Mouse (Mus musculus): ENCODE results near the gene Clec2e. TPM values are rescaled to one million over a fixed set of nuclear protein-coding genes. Genes with fewer than 3 reads are reported as not detected.
"Not testable (repeated sequence)": the region's sequence is repeated elsewhere in the genome, so short reads cannot be mapped to it uniquely, and the experiment has no call there.

Gene Clec2e
- not detected in 2 replicates for polyA plus RNA-seq (2014; fragmentation: Nextera tagmentation; extraction: Ambion mirVana)

GRCm38 (mm10) chr6:129100794-129101193, at the start of gene Clec2e:
Gene Clec2e, minus strand, starts transcription at chr6:129100913.
- not testable (repeated sequence) for ATAC-seq (ENCODE audit: low read depth); H3K36me3 ChIP-seq (ENCODE audit: control insufficient read depth, insufficient read depth, low read length); H3K27me3 ChIP-seq (ENCODE audit: control insufficient read depth, insufficient read depth, low read length); H3K4me3 ChIP-seq (ENCODE audit: low read depth, low read length); H3K9me3 ChIP-seq (ENCODE audit: control insufficient read depth, low read length); H3K27ac ChIP-seq (ENCODE audit: low read depth, low read length); H3K4me1 ChIP-seq (ENCODE audit: control insufficient read depth, insufficient read depth, low read length); H3K4me2 ChIP-seq (ENCODE audit: low read depth, low read length); H3K9ac ChIP-seq (replicated peaks; ENCODE audit: low read depth, low read length)
- 82% methylated on average over 1 of the region's 1 CpGs for WGBS

DNA sequence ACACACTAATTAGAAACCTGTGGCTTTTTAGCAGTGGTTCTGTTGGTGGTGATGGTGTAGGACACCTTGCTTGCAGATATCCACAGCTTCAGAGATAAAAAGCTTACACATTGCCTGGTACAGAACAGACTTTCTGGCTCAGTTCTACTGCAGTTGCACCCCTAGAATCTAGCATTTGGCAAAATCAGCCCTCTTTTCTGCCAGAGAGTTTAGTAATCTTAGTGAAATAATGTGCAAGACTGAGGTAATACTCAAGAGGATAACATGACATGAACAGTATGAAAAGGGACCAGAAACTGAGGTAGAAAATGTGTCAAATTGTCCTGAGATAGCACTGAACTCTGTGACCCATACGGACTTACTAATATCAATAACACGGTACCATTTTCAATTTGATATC, 46.1 kb upstream of the Clec2e start:
- no peaks in the 10 kb centered on the region for H3K27me3 ChIP-seq (ENCODE audit: control insufficient read depth, insufficient read depth, low read length)
- no peak overlapping the region for H3K9ac ChIP-seq (replicated peaks; ENCODE audit: low read depth, low read length)
- H3K9me3 ChIP-seq (ENCODE audit: control insufficient read depth, low read length): no peaks in the 10 kb centered on the region
- no peaks in the 10 kb centered on the region for H3K36me3 ChIP-seq (ENCODE audit: control insufficient read depth, insufficient read depth, low read length)
- ATAC-seq (ENCODE audit: low read depth): no peak
- H3K4me1 ChIP-seq (ENCODE audit: control insufficient read depth, insufficient read depth, low read length): no peaks in the 10 kb centered on the region
- no peak overlapping the region for H3K4me2 ChIP-seq (ENCODE audit: low read depth, low read length)
- WGBS: 95% methylated on average over 2 of the region's 2 CpGs
- no peak overlapping the region for H3K27ac ChIP-seq (ENCODE audit: low read depth, low read length)
- H3K4me3 ChIP-seq (ENCODE audit: low read depth, low read length): no peak overlapping the region

GRCm38 (mm10) chr6:129132604-129133341, 32.1 kb upstream of the Clec2e start:
- Histone ChIP-seq H3K4me1 (ENCODE audit: control insufficient read depth, insufficient read depth, low read length) (no peaks in the 10 kb centered on the region), H3K27ac (ENCODE audit: low read depth, low read length) (no peak overlapping the region), H3K9me3 (ENCODE audit: control insufficient read depth, low read length) (no peaks in the 10 kb centered on the region), H3K27me3 (ENCODE audit: control insufficient read depth, insufficient read depth, low read length) (no peaks in the 10 kb centered on the region), H3K9ac (replicated peaks; ENCODE audit: low read depth, low read length) (no peak overlapping the region), H3K4me3 (ENCODE audit: low read depth, low read length) (no peak overlapping the region), H3K4me2 (ENCODE audit: low read depth, low read length) (no peak overlapping the region), H3K36me3 (ENCODE audit: control insufficient read depth, insufficient read depth, low read length) (no peaks in the 10 kb centered on the region)
- 70% methylated on average over 4 of the region's 4 CpGs for WGBS
- no peak for ATAC-seq (ENCODE audit: low read depth)

DNA sequence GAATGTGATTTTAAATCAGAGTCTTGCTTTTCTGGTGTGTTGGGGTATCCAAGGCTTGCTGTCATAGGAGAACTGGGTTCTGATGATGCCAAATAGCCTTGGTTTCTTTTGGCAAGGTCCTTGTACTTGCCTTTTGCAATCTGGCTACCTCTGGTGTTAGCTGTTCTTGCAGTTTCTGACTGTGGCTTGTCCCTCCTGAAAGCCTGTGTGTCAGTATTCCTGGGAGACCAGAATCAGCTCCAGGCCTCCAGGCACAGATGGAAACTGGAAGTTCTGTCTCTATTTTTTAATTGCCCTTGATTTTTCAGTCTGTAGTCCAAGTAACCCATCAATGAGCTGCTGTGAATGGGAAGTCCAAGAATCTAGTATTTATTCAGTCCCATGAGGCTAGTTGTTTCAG, 26.1 kb upstream of the Clec2e start:
- no peaks in the 10 kb centered on the region for H3K27me3 ChIP-seq (ENCODE audit: control insufficient read depth, insufficient read depth, low read length)
- no peak for ATAC-seq (ENCODE audit: low read depth)
- H3K9ac ChIP-seq (replicated peaks; ENCODE audit: low read depth, low read length): no peak overlapping the region
- H3K36me3 ChIP-seq (ENCODE audit: control insufficient read depth, insufficient read depth, low read length): no peaks in the 10 kb centered on the region
- no peaks in the 10 kb centered on the region for H3K4me1 ChIP-seq (ENCODE audit: control insufficient read depth, insufficient read depth, low read length)
- no peak overlapping the region for H3K27ac ChIP-seq (ENCODE audit: low read depth, low read length)
- no peaks in the 10 kb centered on the region for H3K9me3 ChIP-seq (ENCODE audit: control insufficient read depth, low read length)
- no peak overlapping the region for H3K4me3 ChIP-seq (ENCODE audit: low read depth, low read length)
- no peak overlapping the region for H3K4me2 ChIP-seq (ENCODE audit: low read depth, low read length)

GRCm38 (mm10) chr6:129124531-129124930, 23.8 kb upstream of the Clec2e start:
- ATAC-seq (ENCODE audit: low read depth): not testable (repeated sequence)

DNA sequence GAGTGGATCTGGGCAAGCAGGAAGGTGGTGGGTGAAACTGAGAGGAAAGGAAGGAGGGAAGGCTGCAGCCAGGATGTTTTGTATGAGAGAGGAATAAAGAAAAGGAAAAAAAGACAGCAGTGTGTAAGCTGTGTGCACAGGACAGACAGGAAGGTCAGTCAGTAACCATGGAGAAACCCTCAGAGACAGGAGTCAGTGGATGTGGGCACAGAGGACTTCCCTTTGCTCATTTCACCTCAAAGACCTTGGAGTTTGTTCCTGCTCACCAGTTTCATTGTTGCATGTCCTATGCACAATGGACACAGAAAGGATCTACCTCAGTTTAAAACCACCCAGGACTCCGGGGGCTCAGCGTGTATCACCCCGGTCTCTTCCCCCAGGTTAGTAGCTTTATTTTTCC, 15.5 kb upstream of the Clec2e start:
- no peak for ATAC-seq (ENCODE audit: low read depth)
- 96% methylated on average over 3 of the region's 3 CpGs for whole genome bisulfite sequencing
- no peaks in the 10 kb centered on the region for H3K9me3 ChIP-seq (ENCODE audit: control insufficient read depth, low read length)

More at GRCm38 (mm10) chr6:129124531-129124930, 23.8 kb upstream of the Clec2e start:
- H3K4me2 ChIP-seq (ENCODE audit: low read depth, low read length); H3K36me3 ChIP-seq (ENCODE audit: control insufficient read depth, insufficient read depth, low read length); H3K27me3 ChIP-seq (ENCODE audit: control insufficient read depth, insufficient read depth, low read length); H3K9ac ChIP-seq (replicated peaks; ENCODE audit: low read depth, low read length); H3K27ac ChIP-seq (ENCODE audit: low read depth, low read length); H3K9me3 ChIP-seq (ENCODE audit: control insufficient read depth, low read length); H3K4me3 ChIP-seq (ENCODE audit: low read depth, low read length); H3K4me1 ChIP-seq (ENCODE audit: control insufficient read depth, insufficient read depth, low read length): not testable (repeated sequence)

DNA sequence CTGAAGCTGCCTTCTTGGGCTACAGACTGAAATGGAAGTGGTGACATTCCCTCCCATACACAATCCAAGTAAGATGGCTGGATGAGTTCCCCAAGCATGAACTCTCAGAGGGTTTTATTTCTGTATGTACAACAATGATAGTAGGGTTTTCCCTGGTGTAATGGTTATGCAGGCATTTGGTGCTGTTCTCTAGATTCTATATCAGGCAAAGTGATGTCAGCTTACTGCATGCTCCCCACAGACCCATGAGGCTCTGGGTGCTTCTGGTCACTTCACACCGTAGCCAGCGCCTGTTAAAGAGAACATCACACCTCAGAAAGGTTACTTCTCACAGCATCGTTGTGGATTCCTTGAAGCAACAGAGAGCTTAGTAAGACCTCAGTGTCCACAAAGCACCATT, 13.5 kb upstream of the Clec2e start:
- WGBS: 95% methylated on average over 3 of the region's 3 CpGs
- H3K4me1 ChIP-seq (ENCODE audit: control insufficient read depth, insufficient read depth, low read length); H3K4me2 ChIP-seq (ENCODE audit: low read depth, low read length); ATAC-seq (ENCODE audit: low read depth); H3K9me3 ChIP-seq (ENCODE audit: control insufficient read depth, low read length); H3K4me3 ChIP-seq (ENCODE audit: low read depth, low read length); H3K9ac ChIP-seq (replicated peaks; ENCODE audit: low read depth, low read length); H3K27me3 ChIP-seq (ENCODE audit: control insufficient read depth, insufficient read depth, low read length); H3K36me3 ChIP-seq (ENCODE audit: control insufficient read depth, insufficient read depth, low read length); H3K27ac ChIP-seq (ENCODE audit: low read depth, low read length): not testable (repeated sequence)

More for the DNA sequence above, 15.5 kb upstream of the Clec2e start:
- H3K36me3 ChIP-seq (ENCODE audit: control insufficient read depth, insufficient read depth, low read length): no peaks in the 10 kb centered on the region
- no peak overlapping the region for H3K9ac ChIP-seq (replicated peaks; ENCODE audit: low read depth, low read length)
- H3K4me1 ChIP-seq (ENCODE audit: control insufficient read depth, insufficient read depth, low read length): no peaks in the 10 kb centered on the region
- no peak overlapping the region for H3K4me2 ChIP-seq (ENCODE audit: low read depth, low read length)
- H3K4me3 ChIP-seq (ENCODE audit: low read depth, low read length): no peak overlapping the region
- H3K27ac ChIP-seq (ENCODE audit: low read depth, low read length): no peak overlapping the region
- H3K27me3 ChIP-seq (ENCODE audit: control insufficient read depth, insufficient read depth, low read length): no peaks in the 10 kb centered on the region

GRCm38 (mm10) chr6:129113769-129114168, 13.1 kb upstream of the Clec2e start:
- H3K9ac ChIP-seq (replicated peaks; ENCODE audit: low read depth, low read length): no peak overlapping the region
- no peaks in the 10 kb centered on the region for H3K9me3 ChIP-seq (ENCODE audit: control insufficient read depth, low read length)
- H3K4me3 ChIP-seq (ENCODE audit: low read depth, low read length): no peak overlapping the region
- H3K27ac ChIP-seq (ENCODE audit: low read depth, low read length): no peak overlapping the region
- no peak overlapping the region for H3K4me2 ChIP-seq (ENCODE audit: low read depth, low read length)
- no peaks in the 10 kb centered on the region for H3K4me1 ChIP-seq (ENCODE audit: control insufficient read depth, insufficient read depth, low read length)
- H3K36me3 ChIP-seq (ENCODE audit: control insufficient read depth, insufficient read depth, low read length): no peaks in the 10 kb centered on the region
- no peaks in the 10 kb centered on the region for H3K27me3 ChIP-seq (ENCODE audit: control insufficient read depth, insufficient read depth, low read length)
- WGBS: 63% methylated on average over 1 of the region's 1 CpGs
- no peak for ATAC-seq (ENCODE audit: low read depth)

- no peak overlapping the region for H3K27ac ChIP-seq (ENCODE audit: low read depth, low read length)
- H3K4me2 ChIP-seq (ENCODE audit: low read depth, low read length): no peak overlapping the region
- ATAC-seq (ENCODE audit: low read depth): no peak
- no peak overlapping the region for H3K4me3 ChIP-seq (ENCODE audit: low read depth, low read length)
- no peaks in the 10 kb centered on the region for H3K4me1 ChIP-seq (ENCODE audit: control insufficient read depth, insufficient read depth, low read length)
- no peak overlapping the region for H3K9ac ChIP-seq (replicated peaks; ENCODE audit: low read depth, low read length)
- 88% methylated on average over 1 of the region's 1 CpGs for WGBS
- H3K9me3 ChIP-seq (ENCODE audit: control insufficient read depth, low read length): no peaks in the 10 kb centered on the region
- H3K36me3 ChIP-seq (ENCODE audit: control insufficient read depth, insufficient read depth, low read length): no peaks in the 10 kb centered on the region
- no peaks in the 10 kb centered on the region for H3K27me3 ChIP-seq (ENCODE audit: control insufficient read depth, insufficient read depth, low read length)
Observed at GRCm38 (mm10) chr6:129113030-129113673, 12.4 kb upstream of the Clec2e start.

Measured in neural tube, embryonic 14.5 days (tissue).